Mouse (Mus musculus) left cerebral cortex, adult 2 months (tissue): ENCODE measurements around the gene Slc15a2. TPM values are rescaled to one million over a fixed set of nuclear protein-coding genes. Genes with fewer than 3 reads are reported as not detected.

ENCODE experiments used
- DNase-seq, 2 experiments: peaks; one replicate each; pipeline ENCODE4 v3.0.0; 2021 to 2022; ENCODE audit warnings: low spot score in 2 of 2, mixed read lengths in 1 of 2; ENCODE audit errors: extremely low spot score in 1 of 2
- H3K27ac ChIP-seq: fragments of 200-600 bp; 2 replicates; pipeline ENCODE4 v1.8.1; 2022
- H3K4me3 ChIP-seq: fragments of 200-600 bp; 2 replicates; pipeline ENCODE4 v1.8.1; 2022
- CTCF ChIP-seq: fragments of 200-600 bp; IDR thresholded peaks from 2 replicates; pipeline ENCODE4 v1.8.1; 2022; ENCODE audit warnings: antibody characterized with exemption, mild to moderate bottlenecking, moderate library complexity
- intact Hi-C: fragments of 180-260 bp; cut with DNase I; formaldehyde crosslinking; loops from one replicate; pipeline ENCODE4 v1.15.1; 2025
- total RNA-seq, 2 experiments: library from RNA; stranded (reverse); gene quantifications; 2 replicates each; pipeline ENCODE4 v1.2.3; 2021

The Slc15a2 gene
- total RNA-seq, 2 experiments from 2014 or later: 36.5 to 40.2 TPM

DNA sequence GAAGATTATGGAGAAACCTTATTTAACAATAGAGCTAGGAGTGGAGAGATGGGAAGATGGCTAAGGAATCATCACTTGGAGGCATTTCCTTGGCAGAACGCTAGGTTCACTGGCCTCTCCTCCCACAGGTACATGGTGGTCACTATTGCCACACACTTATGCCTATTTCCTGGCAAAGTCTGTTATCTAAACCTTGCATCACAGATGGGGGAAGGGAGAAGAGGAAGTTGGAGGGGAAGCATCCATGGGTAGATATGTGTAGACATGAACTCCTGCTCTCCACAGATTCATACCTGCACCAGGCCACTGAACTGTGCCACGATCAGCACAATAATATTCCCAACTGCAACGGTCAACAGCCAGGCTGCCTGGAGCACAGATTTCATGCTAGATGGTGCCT is 32.8 kb downstream of the Slc15a2 start:
- intact Hi-C loops: no loop called here
- H3K4me3 ChIP-seq: no peak overlapping the region
- no peak for DNase-seq
- TF ChIP-seq CTCF: no peak
- no peak overlapping the region for H3K27ac ChIP-seq

DNA sequence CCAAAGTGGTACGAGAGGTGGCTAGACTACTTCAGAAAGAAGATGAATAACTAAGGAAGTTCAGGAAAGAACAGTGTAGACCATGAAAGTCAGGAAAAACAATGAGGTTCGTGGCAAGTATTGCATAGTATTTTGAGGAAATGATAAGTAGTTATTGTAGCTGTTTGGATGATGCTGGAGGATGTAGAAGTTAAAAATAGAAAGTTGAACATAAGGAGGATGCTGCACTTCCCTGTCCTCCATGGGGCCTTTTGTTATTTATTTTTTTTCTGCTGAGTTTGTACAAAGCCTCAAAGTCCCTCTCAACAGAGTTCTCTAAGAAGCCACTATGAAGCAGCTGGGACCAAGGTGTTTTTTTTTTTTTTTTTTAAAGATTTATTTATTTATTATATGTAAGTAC is 37.0 kb downstream of the Slc15a2 start:
- H3K4me3 ChIP-seq: no peak overlapping the region
- no peak overlapping the region for H3K27ac ChIP-seq
- no peak for DNase-seq
- no peak for TF ChIP-seq CTCF
- intact Hi-C loops: no loop called here

DNA sequence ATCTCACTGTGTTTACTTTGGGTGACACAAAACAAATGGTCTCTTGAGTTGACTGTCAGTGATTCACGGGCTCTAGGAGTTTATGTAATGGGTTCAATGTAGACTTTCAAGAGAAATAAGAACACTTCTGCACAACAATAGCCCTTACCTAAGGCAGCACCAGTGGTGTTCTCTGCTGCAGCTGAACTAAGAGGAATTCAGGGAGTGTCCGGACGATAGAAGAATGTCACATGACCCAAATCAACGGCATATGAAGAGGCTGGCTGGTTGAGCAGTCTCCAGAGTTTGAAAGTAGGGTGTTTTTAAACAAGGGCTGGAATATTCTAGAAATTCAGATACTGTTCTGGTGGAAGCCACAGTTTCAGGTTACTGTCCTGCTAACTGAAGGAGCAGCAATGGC is 37.7 kb downstream of the Slc15a2 start:
- no peak overlapping the region for H3K4me3 ChIP-seq
- TF ChIP-seq CTCF: no peak
- no peak overlapping the region for H3K27ac ChIP-seq
- DNase-seq: no peak
- intact Hi-C loops: no loop called here

DNA sequence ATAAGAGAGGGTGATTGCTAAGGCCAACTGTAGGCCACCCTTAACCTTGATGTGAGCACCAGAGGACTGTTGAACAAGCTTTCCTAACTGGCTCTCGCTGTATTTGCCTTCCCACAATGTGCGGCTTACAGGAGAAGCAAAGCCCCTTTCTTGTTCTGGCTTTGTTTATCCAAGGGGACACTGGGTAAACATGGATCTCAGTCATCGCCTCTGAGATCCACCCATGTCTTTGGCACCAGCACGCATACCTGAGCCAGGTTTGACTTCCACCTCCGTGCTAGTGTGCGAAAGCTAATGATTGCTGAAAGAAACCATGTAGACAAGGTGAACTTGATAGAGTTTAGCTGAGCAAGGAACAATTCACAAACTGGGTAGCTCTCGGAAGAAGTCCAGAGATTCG is 41.2 kb downstream of the Slc15a2 start:
- intact Hi-C loops: no loop called here
- no peak for TF ChIP-seq CTCF
- no peak for DNase-seq
- Histone ChIP-seq H3K4me3 (no peak overlapping the region), H3K27ac (no peak overlapping the region)

DNA sequence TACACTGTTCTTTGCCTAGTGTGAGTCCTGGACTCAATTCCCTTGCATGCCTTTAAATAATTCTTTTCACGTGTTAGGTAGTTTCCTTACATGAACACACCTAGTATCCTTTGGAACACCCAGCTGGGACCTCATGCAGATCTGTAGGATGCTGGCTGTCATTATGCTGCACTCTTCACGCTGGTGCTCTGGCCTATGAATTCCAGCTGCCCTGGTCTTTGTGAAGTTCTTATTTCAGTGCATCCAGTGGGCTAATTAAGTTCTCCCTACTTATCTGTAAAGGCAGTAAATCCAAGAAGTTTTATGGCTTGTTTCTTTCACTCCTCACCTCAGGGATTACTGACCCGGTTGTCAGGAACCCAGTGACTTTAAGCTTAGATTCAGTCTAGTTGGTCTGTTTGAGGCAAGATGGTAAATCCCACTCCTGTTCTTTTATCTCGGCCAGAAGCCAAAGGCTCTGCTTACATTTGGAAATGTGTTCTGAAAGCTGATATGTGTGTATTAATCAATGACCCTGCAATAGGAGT is 45.3 kb downstream of the Slc15a2 start:
- intact Hi-C loops: no loop called here
- TF ChIP-seq CTCF: no peak
- no peak for DNase-seq
- Histone ChIP-seq H3K27ac (no peak overlapping the region), H3K4me3 (no peak overlapping the region)

DNA sequence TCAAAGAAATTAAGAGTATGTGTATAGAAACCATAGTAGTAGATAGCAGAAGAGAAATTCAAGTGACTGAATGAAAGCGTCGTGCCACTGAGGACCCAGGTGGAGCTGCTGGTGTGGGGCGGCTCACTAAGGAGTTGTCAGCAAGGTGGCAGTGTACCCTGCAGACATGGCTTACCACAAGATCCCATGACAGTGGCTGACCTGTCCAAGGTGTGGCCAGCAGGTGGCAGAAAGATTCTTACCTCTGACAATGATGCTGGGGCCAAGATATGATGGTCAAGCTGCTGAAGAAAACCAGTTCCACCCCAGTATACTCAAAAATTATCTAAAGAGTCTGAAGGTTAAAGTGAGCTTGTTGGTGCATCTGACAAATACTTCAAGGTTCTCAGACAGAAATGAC is 49.3 kb downstream of the Slc15a2 start:
- intact Hi-C loops: no loop called here
- Histone ChIP-seq H3K4me3 (no peak overlapping the region), H3K27ac (no peak overlapping the region)
- no peak for DNase-seq
- TF ChIP-seq CTCF: no peak

DNA sequence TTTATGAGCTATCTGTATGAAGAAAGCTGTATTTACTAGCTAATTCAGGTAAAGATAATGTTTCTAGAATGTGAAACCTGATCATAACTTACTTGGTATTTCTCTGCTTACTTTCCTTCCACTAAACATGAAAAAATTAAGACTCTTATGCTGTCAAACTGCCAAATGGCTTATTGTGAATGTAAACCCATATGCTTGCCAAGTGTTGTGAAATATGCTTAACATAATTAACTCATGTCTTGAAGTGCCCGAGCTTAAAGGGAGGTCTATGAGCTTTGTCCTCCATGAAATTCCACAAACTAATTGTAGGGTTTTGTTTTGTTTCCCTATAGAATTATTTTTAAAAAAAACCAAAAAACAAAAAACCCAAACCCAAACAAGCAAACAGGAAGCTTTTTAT is 50.9 kb downstream of the Slc15a2 start:
- intact Hi-C loops: no loop called here

DNA sequence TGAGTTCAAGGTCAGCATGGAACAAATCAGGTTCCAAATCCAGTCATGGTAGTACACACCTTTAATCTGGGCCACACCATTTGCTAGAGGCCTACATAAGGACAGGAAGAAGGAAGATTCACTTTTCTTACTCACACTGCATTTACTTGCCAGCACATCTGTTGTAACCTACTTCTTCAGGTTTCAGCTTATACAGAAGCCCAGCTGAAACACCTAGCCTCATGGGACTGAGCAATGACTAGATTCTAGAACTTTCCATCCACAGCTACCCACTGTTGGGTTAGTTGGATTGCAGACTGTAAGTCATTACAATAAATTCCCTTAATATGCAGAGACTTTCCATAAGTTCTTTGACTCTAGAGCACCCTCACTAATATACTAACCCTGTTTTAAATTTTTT is 52.2 kb downstream of the Slc15a2 start:
- no peak for TF ChIP-seq CTCF
- H3K27ac ChIP-seq: no peak overlapping the region
- H3K4me3 ChIP-seq: no peak overlapping the region
- intact Hi-C loops: no loop called here
- no peak for DNase-seq

More for the DNA sequence above, 50.9 kb downstream of the Slc15a2 start:
- no peak overlapping the region for H3K27ac ChIP-seq
- no peak for DNase-seq
- H3K4me3 ChIP-seq: no peak overlapping the region
- no peak for TF ChIP-seq CTCF

DNA sequence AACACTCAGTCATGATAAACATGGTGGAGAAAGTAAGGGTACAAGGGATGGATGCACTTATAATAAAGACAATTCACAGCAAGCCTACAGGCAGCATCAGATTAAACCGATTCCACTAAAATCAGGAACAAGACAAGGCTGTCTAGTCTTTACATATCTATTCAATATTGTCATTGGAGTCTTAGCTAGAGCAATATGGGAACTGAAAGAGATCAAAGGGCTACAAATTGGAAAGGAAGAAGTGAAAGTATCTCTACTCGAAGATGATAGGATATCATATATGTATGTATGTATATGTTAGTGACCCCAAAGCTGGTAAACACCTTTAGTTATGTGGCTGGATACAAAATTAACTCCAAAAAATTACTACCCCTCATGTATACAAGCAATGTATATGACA is 55.8 kb downstream of the Slc15a2 start:
- Histone ChIP-seq H3K4me3 (no peak overlapping the region), H3K27ac (no peak overlapping the region)
- no peak for TF ChIP-seq CTCF
- no peak for DNase-seq
- intact Hi-C loops: no loop called here

DNA sequence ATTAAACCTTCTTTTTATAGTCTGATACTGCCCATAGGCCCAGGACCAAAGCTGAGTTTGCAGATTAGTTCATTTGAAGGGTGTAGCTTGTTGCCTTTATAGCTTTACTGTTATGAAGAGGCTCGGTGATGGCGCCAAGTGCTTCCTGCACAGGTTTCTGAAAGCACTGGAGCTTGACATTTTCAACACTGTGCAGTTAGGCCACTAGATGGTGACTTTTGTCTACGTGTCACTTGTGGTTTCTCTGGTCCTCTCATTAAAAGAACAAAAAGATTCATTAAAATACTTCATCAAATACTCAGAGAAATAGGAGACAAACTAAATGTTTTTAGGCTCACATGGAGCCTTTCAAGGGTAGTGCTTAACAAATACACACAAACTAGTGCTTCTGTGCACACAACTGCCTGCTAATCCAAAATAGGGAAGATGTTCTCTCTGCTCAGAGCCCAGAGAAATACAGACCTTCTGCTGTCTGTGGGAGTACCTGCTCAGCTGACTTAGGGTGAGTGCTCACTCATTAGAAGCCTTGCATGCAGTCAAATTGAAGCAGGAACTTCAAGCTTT is 60.8 kb downstream of the Slc15a2 start:
- no peak overlapping the region for H3K4me3 ChIP-seq
- intact Hi-C loops: loop anchor here (1.0 kb wide), 1 partner anchor 93 kb away; no protein-coding TSS in a partner anchor
- no peak for DNase-seq
- no peak overlapping the region for H3K27ac ChIP-seq
- peak; percentile 47 for TF ChIP-seq CTCF

DNA sequence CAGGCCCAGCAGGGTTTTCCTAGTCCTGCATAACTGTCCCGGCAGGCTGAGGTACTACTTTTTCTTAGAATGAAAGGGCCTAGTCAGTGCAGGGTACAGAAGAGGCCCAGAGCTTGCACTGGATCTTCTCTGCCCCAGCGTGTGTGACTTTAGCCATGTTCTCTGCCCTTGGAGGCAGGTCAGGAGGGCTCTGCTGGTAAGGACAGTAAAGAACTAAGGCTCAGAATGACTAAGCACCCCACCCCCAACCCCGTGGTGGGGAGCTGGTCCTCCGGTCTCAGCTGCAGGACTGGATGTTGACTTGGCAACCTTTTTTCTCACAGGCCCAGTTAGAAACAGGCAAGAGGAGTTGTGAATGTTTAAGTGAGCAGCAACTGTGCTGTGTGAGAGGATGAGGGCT is 62.0 kb downstream of the Slc15a2 start:
- no peak for DNase-seq
- H3K27ac ChIP-seq: no peak overlapping the region
- intact Hi-C loops: no loop called here
- no peak for TF ChIP-seq CTCF
- no peak overlapping the region for H3K4me3 ChIP-seq

DNA sequence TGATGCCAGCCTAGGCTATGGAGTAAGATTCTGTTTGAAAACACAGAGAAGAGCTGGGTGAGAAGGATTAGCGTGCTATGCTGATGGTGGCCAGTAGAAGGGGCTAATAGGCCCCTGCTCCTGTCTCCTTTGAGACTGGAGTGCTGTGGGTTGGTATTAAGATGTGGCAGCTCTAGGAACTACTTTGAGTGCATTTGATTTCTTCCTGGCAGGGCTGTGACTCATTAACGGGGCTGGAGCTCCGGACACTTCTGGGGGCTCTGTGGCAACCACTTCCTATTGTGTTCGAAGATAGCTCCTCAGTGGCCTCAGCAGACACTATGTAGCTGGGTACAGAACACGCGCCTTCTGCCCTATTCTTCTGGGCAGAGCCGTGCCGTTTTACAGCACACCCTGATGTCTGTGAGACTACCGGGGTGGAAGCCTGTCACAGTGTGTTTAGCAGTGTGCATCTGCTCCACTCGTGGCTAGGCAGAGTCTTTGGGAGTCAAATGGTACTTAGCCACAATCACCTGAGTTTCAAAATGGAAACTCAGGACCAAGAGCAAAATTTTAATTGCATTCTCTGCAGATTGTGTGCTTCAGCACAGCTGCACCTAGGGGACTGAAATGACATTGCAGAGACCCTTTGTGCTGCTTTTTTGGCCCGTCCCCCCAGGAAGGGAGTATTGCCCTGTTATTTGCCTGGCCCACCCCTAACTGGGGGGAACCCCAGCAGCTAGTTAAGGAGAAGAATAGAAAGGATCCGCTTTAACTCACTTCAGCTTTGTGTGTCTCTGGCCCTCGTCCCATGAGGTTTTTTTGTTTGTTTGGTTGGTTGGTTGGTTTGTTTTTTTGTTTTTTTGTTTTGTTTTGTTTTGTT is 64.3 kb downstream of the Slc15a2 start:
- peak; percentile 32 for TF ChIP-seq CTCF
- H3K27ac ChIP-seq: no peak overlapping the region
- no peak overlapping the region for H3K4me3 ChIP-seq
- intact Hi-C loops: no loop called here
- no peak for DNase-seq
